In genomic region chr3:62527160-62527559, GRCm38 (mm10) we compare ENCODE assay signal across 10 mouse cellular contexts. TPM values are rescaled to one million over a fixed set of nuclear protein-coding genes. Genes with fewer than 3 reads are reported as not detected.
A peak's percentile ranks its signal among the peaks of the same experiment; 100 is the strongest.
DNase-seq lines count a peak whose midpoint lies in the region; ATAC-seq and TF ChIP-seq lines count a peak whose summit lies in the region.
"Had no signal": no experiment of that assay in that cellular context is flagged by ENCODE, and none has a peak within 500 bp of the region (broad histone marks: within the 10 kb centered on the region; RNA-seq: fewer than 3 reads in every experiment).

No protein-coding gene starts in this region.

- no peaks in the 10 kb centered on the region for H3K36me3 ChIP-seq in kidney, adult 2 months (ENCODE audit: control insufficient read depth, insufficient read depth, low read length)
- H3K36me3 ChIP-seq in MEL (ENCODE audit: control insufficient read depth in 1 of 2, insufficient read depth in 2 of 2, low read length in 2 of 2) = no peaks in the 10 kb centered on the region
- H3K36me3 ChIP-seq in midbrain, embryonic 15.5 days (replicated peaks) = no peaks in the 10 kb centered on the region

- TF ChIP-seq CTCF in kidney, adult 2 months (conservative IDR thresholded peaks at IDR 0.05; ENCODE audit: insufficient read depth, insufficient read length, low read depth, low read length) = no peak
- peak in 2 of 3 experiments; percentile 25 to 59; a peak in 4 of 6 replicates for TF ChIP-seq CTCF in MEL (IDR thresholded peaks at IDR 0.05 in 2 of 3, conservative IDR thresholded peaks at IDR 0.05 in 1 of 3; ENCODE audit: control insufficient read depth in 1 of 3, insufficient read depth in 1 of 3, low read depth in 2 of 3, low read length in 3 of 3, poor library complexity in 1 of 3, severe bottlenecking in 1 of 3)
- TF ChIP-seq CTCF in cortical plate, adult 2 months (IDR thresholded peaks at IDR 0.05; ENCODE audit: extremely low read depth, insufficient read depth, low read length) = peak; percentile 27; the same call in 1 of the 2 replicates

- H3K4me3 ChIP-seq in kidney, adult 2 months (ENCODE audit: insufficient read depth, low read depth, low read length) = no peak overlapping the region
- H3K4me3 ChIP-seq in MEL (ENCODE audit: control insufficient read depth in 1 of 2, insufficient read depth in 1 of 2, low read depth in 2 of 2, low read length in 2 of 2) = no peak overlapping the region
- H3K4me3 ChIP-seq in cortical plate, adult 2 months (ENCODE audit: insufficient read depth, low read length) = no peak overlapping the region
- H3K4me3 ChIP-seq in midbrain, embryonic 15.5 days = no peak overlapping the region
- H3K4me3 ChIP-seq: megakaryocyte, embryonic 14.5 days had no signal

- TF ChIP-seq POLR2A in kidney, adult 2 months (IDR thresholded peaks at IDR 0.05; ENCODE audit: low read depth, low read length) = no peak
- no peak for TF ChIP-seq POLR2A in MEL (IDR thresholded peaks at IDR 0.05; ENCODE audit: control insufficient read depth in 1 of 2, insufficient read depth in 1 of 2, low read depth in 1 of 2, low read length in 2 of 2, poor library complexity in 1 of 2)
- TF ChIP-seq POLR2A in cortical plate, adult 2 months (IDR thresholded peaks at IDR 0.05; ENCODE audit: extremely low read depth, insufficient read depth, low read length) = no peak

- no peaks in the 10 kb centered on the region for H3K4me1 ChIP-seq in kidney, adult 2 months (ENCODE audit: control insufficient read depth, insufficient read depth, low read length)
- H3K4me1 ChIP-seq in MEL (ENCODE audit: control insufficient read depth in 1 of 2, insufficient read depth in 2 of 2, low read length in 2 of 2) = no peaks in the 10 kb centered on the region
- H3K4me1 ChIP-seq in cortical plate, adult 2 months (ENCODE audit: control insufficient read depth, insufficient read depth, low read length) = no peaks in the 10 kb centered on the region
- no peaks in the 10 kb centered on the region for H3K4me1 ChIP-seq in midbrain, embryonic 15.5 days
- H3K4me1 ChIP-seq: megakaryocyte, embryonic 14.5 days had no signal

- H3K27ac ChIP-seq in kidney, adult 2 months (ENCODE audit: insufficient read depth, low read depth, low read length) = no peak overlapping the region
- no peak overlapping the region for H3K27ac ChIP-seq in MEL (ENCODE audit: control insufficient read depth, low read depth, low read length)
- H3K27ac ChIP-seq in cortical plate, adult 2 months (ENCODE audit: insufficient read depth, low read length) = no peak overlapping the region
- no peak overlapping the region for H3K27ac ChIP-seq in midbrain, embryonic 15.5 days

- 36% methylated on average over 4 of the region's 4 CpGs for WGBS in kidney, adult 2 months
- 38% methylated on average over 4 of the region's 4 CpGs for WGBS in midbrain, embryonic 15.5 days

- peak; percentile 46 for TF ChIP-seq RAD21 in MEL (IDR thresholded peaks at IDR 0.05; ENCODE audit: low read depth, low read length)

- ATAC-seq in midbrain, embryonic 15.5 days (replicated peaks) = peak; percentile 84

- no peak overlapping the region for H3K4me2 ChIP-seq in midbrain, embryonic 15.5 days

- intact Hi-C loops in gastrocnemius, postnatal 36 days (cut with DNase I) = no loop called here

- no peaks in the 10 kb centered on the region for H3K27me3 ChIP-seq in kidney, adult 2 months (replicated peaks; ENCODE audit: control insufficient read depth, insufficient read depth, low read length)
- no peaks in the 10 kb centered on the region for H3K27me3 ChIP-seq in MEL (ENCODE audit: control insufficient read depth in 1 of 2, insufficient read depth in 2 of 2, low read length in 2 of 2)
- no peaks in the 10 kb centered on the region for H3K27me3 ChIP-seq in midbrain, embryonic 15.5 days (replicated peaks)
- H3K27me3 ChIP-seq: megakaryocyte, embryonic 14.5 days had no signal

- no peak for TF ChIP-seq EP300 in MEL (IDR thresholded peaks at IDR 0.05; ENCODE audit: low read depth in 1 of 2, low read length in 2 of 2)

- DNase-seq in kidney, postnatal 4 days = peak; percentile 9 to 13
- DNase-seq in kidney, adult 2 months = no peak
- DNase-seq in MEL (ENCODE audit: low read depth, low spot score) = peak; percentile 44
- DNase-seq in natural killer cell, adult 2 months (ENCODE audit: low spot score in 2 of 2) = no peak
- no peak for DNase-seq in gastrocnemius, postnatal 36 days
- DNase-seq in lung, postnatal 4 days = no peak
- DNase-seq: adrenal gland, adult 2 months had no signal

- H3K79me2 ChIP-seq in MEL (ENCODE audit: control insufficient read depth, insufficient read depth, low read length, poor library complexity) = no peaks in the 10 kb centered on the region

- H3K9me3 ChIP-seq in MEL (replicated peaks; ENCODE audit: insufficient read depth, low read length) = no peaks in the 10 kb centered on the region
- no peaks in the 10 kb centered on the region for H3K9me3 ChIP-seq in midbrain, embryonic 15.5 days
- H3K9me3 ChIP-seq: megakaryocyte, embryonic 14.5 days had no signal

- no peak overlapping the region for H3K9ac ChIP-seq in MEL (ENCODE audit: control insufficient read depth, low read depth, low read length, poor library complexity, severe bottlenecking)
- H3K9ac ChIP-seq in midbrain, embryonic 15.5 days = no peak overlapping the region

TF ChIP-seq in MEL, 35 proteins besides CTCF, POLR2A, EP300 and RAD21:
- TF ChIP-seq USF2 (IDR thresholded peaks at IDR 0.05; ENCODE audit: borderline replicate concordance in 1 of 2, insufficient read depth in 1 of 2, low read depth in 1 of 2, low read length in 2 of 2) (no peak), ZNF384 (IDR thresholded peaks at IDR 0.05; ENCODE audit: low read depth, low read length) (no peak), KAT2A (conservative IDR thresholded peaks at IDR 0.05; ENCODE audit: low read depth, low read length) (no peak), E2F4 (IDR thresholded peaks at IDR 0.05; ENCODE audit: borderline replicate concordance, low read depth, low read length) (no peak), RCOR1 (IDR thresholded peaks at IDR 0.05; ENCODE audit: low read depth, low read length) (no peak), ZC3H11A (IDR thresholded peaks at IDR 0.05; ENCODE audit: low read depth, low read length) (0 out of 2 replicates have a peak, but pooled peaks have one; percentile 28), SIN3A (IDR thresholded peaks at IDR 0.05; ENCODE audit: low read length) (no peak), SMC3 (IDR thresholded peaks at IDR 0.05; ENCODE audit: low read depth, low read length) (peak; percentile 72), GATA1 (IDR thresholded peaks at IDR 0.05; ENCODE audit: low read depth, low read length) (peak; percentile 28; the same call in 1 of the 2 replicates), UBTF (IDR thresholded peaks at IDR 0.05; ENCODE audit: borderline replicate concordance, insufficient read depth, low read depth, low read length) (no peak), NELFE (IDR thresholded peaks at IDR 0.05; ENCODE audit: low read depth, low read length) (no peak), ZMIZ1 (IDR thresholded peaks at IDR 0.05; ENCODE audit: low read depth, low read length) (no peak), MAX (IDR thresholded peaks at IDR 0.05; ENCODE audit: low read length) (no peak), TBP (IDR thresholded peaks at IDR 0.05; ENCODE audit: low read depth, low read length) (no peak), MYC (IDR thresholded peaks at IDR 0.05; ENCODE audit: low read depth, low read length) (no peak)

RNA-seq across cellular contexts. Expression of gene Dhx36, which starts 20.4 kb away (rescaled TPM):
- polyA plus RNA-seq in kidney, adult 2 months (2012; rRNA removed) = 3.7 and 5.2 TPM in 2 replicates
- total RNA-seq in MEL (2012; rRNA removed) = 26.4 and 26.7 TPM in 2 replicates
- 10 to 100 TPM in 1 of 2 experiments, not detected in 1; 17.7 TPM for polyA plus RNA-seq in MEL (2012; ENCODE audit: insufficient read depth in 1 of 2, insufficient read length in 2 of 2, low read depth in 1 of 2, low replicate concordance in 2 of 2, missing spikeins in 1 of 2)
- polyA plus RNA-seq in cortical plate, adult 2 months (2012; rRNA removed) = 33.1 and 34.1 TPM in 2 replicates
- 42.1 and 43.9 TPM in 2 replicates for polyA plus RNA-seq in midbrain, embryonic 15.5 days (2015; fragmentation: Nextera tagmentation; extraction: Ambion mirVana)
- 10 to 100 TPM; 11.1 to 15.3 TPM for total RNA-seq in gastrocnemius, postnatal 36 days (2021)

Comparison
In these comparisons a context has a peak if more than half of its experiments do, and no peak if none do; other contexts are left out.
1. DNase-seq: peak in kidney, postnatal 4 days (2 of 2) and MEL (single experiment); none in kidney, adult 2 months (single experiment), natural killer cell, adult 2 months (0 of 2), gastrocnemius, postnatal 36 days (0 of 2) and lung, postnatal 4 days (0 of 2).